Comparison of ENCODE assay signal across 8 mouse cellular contexts in genomic region chr2:160730797-160731116, GRCm38 (mm10). TPM values are rescaled to one million over a fixed set of nuclear protein-coding genes. Genes with fewer than 3 reads are reported as not detected.
DNase-seq lines count a peak whose midpoint lies in the region; ATAC-seq and TF ChIP-seq lines count a peak whose summit lies in the region.

No protein-coding gene starts in this region.

- WGBS in liver, embryonic 12.5 days (ENCODE audit: insufficient replicate concordance) = 8% methylated on average over 19 of the region's 19 CpGs

- H3K36me3 ChIP-seq in erythroblast, embryonic 14.5 days (ENCODE audit: control insufficient read depth) = peaks cover 6% of the 10 kb centered on the region
- no peaks in the 10 kb centered on the region for H3K36me3 ChIP-seq in testis, adult 2 months (ENCODE audit: control insufficient read depth, insufficient read depth, low read length)
- peaks cover 2% of the 10 kb centered on the region for H3K36me3 ChIP-seq in liver, embryonic 12.5 days

- no peak for TF ChIP-seq POLR2A in testis, adult 2 months (IDR thresholded peaks at IDR 0.05; ENCODE audit: control insufficient read depth, low read depth, low read length)

- DNase-seq in testis, postnatal 14 days (ENCODE audit: low spot score) = no peak
- DNase-seq in ovary, adult 18-20 months (ENCODE audit: low spot score) = no peak
- no peak for DNase-seq in left cerebral cortex, postnatal 25 days (ENCODE audit: low spot score in 2 of 2)
- no peak for DNase-seq in left cerebral cortex, postnatal 14 days (ENCODE audit: low spot score in 2 of 2)

- TF ChIP-seq CTCF in testis, adult 2 months (IDR thresholded peaks at IDR 0.05; ENCODE audit: control insufficient read depth, insufficient read depth, insufficient replicate concordance, low read depth, low read length) = no peak

- intact Hi-C loops in left cerebral cortex, postnatal 25 days (cut with DNase I) = loop anchor here (2.0 to 5.0 kb wide), 2 partner anchors 67 to 156 kb away; no protein-coding TSS in a partner anchor
- intact Hi-C loops in left cerebral cortex, postnatal 14 days (cut with DNase I) = loop anchor here (5.0 kb wide), 2 partner anchors 142 to 157 kb away; partner anchors contain the start of gene Zhx3

- no peaks in the 10 kb centered on the region for H3K9me3 ChIP-seq in erythroblast, embryonic 14.5 days (ENCODE audit: control insufficient read depth, low read length)
- H3K9me3 ChIP-seq in liver, embryonic 12.5 days (replicated peaks) = no peaks in the 10 kb centered on the region

- H3K27me3 ChIP-seq in erythroblast, embryonic 14.5 days (ENCODE audit: control insufficient read depth) = peaks cover 53% of the 10 kb centered on the region
- no peaks in the 10 kb centered on the region for H3K27me3 ChIP-seq in testis, adult 2 months (ENCODE audit: control insufficient read depth, insufficient read depth, low read length)
- H3K27me3 ChIP-seq in liver, embryonic 12.5 days (replicated peaks) = peaks cover 26% of the 10 kb centered on the region

- no peak overlapping the region for H3K27ac ChIP-seq in testis, adult 2 months (ENCODE audit: control insufficient read depth, insufficient read depth, low read depth, low read length)
- no peak overlapping the region for H3K27ac ChIP-seq in liver, embryonic 12.5 days

- ATAC-seq in erythroblast, adult 5-6 weeks (replicated peaks; ENCODE audit: low FRiP score, poor library complexity, severe bottlenecking) = no peak; the same call in 1 of the 2 replicates
- peak; percentile 28; the same call in 1 of the 2 replicates for ATAC-seq in liver, embryonic 12.5 days

- H3K4me2 ChIP-seq in liver, embryonic 12.5 days = peak overlapping the region; percentile 98

- H3K4me3 ChIP-seq in erythroblast, embryonic 14.5 days (replicated peaks) = peak overlapping the region; percentile 77
- peak overlapping the region; percentile 92 for H3K4me3 ChIP-seq in testis, adult 2 months (ENCODE audit: control insufficient read depth, low read depth, low read length)
- peak overlapping the region; percentile 95 for H3K4me3 ChIP-seq in liver, embryonic 12.5 days

- peak overlapping the region; percentile 83 for H3K9ac ChIP-seq in liver, embryonic 12.5 days

- peaks cover 24% of the 10 kb centered on the region for H3K4me1 ChIP-seq in erythroblast, embryonic 14.5 days (ENCODE audit: control insufficient read depth)
- H3K4me1 ChIP-seq in testis, adult 2 months (ENCODE audit: control insufficient read depth, insufficient read depth, low read length) = peaks cover 12% of the 10 kb centered on the region
- H3K4me1 ChIP-seq in liver, embryonic 12.5 days = peaks cover 35% of the 10 kb centered on the region

RNA-seq across cellular contexts. Expression of gene Plcg1, which starts 0.3 kb away (rescaled TPM):
- 0.04 TPM in 2 replicates for polyA plus RNA-seq in erythroblast, embryonic 14.5 days (2012)
- total RNA-seq in erythroblast, adult 5-6 weeks (2015; ENCODE audit: low replicate concordance) = 0.38 and 1.3 TPM in 2 replicates
- 2.8 and 6.1 TPM in 2 replicates for total RNA-seq in erythroblast, adult 5-6 weeks (2017; ENCODE audit: low replicate concordance)
- polyA plus RNA-seq in testis, adult 2 months (2012; rRNA removed) = 17.7 and 19.4 TPM in 2 replicates
- 11.7 and 16.0 TPM in 2 replicates for polyA plus RNA-seq in liver, embryonic 12.5 days (2016; fragmentation: Nextera tagmentation; extraction: Ambion mirVana)
- total RNA-seq in left cerebral cortex, postnatal 25 days (2021) = 100 to 1,000 TPM; 102 to 111 TPM
- 100 to 1,000 TPM; 113 to 115 TPM for total RNA-seq in left cerebral cortex, postnatal 14 days (2021)

Comparison
In these comparisons a context has a peak if more than half of its experiments do, and no peak if none do; other contexts are left out.
1. RNA of gene Plcg1, which starts 0.3 kb away (total RNA-seq): 113 to 115 TPM in left cerebral cortex, postnatal 14 days and 102 to 111 TPM in left cerebral cortex, postnatal 25 days; 0.38 to 6.1 TPM in erythroblast, adult 5-6 weeks; every median in the first group is over 10 times any median in the second.
2. Peak in every context shown above with its lines, with median percentiles within 50 percentile points of each other: H3K4me3 ChIP-seq.